In genomic region chr6:71706871-71707270, GRCm38 (mm10) we compare ENCODE assay signal across 12 mouse cellular contexts. TPM values are rescaled to one million over a fixed set of nuclear protein-coding genes. Genes with fewer than 3 reads are reported as not detected.
DNase-seq lines count a peak whose midpoint lies in the region; ATAC-seq lines count a peak whose summit lies in the region.
"Had no signal": no experiment of that assay in that cellular context is flagged by ENCODE, and none has a peak within 500 bp of the region (broad histone marks: within the 10 kb centered on the region; RNA-seq: fewer than 3 reads in every experiment).

No protein-coding gene starts in this region.

- no peak overlapping the region for H3K4me3 ChIP-seq in heart, embryonic 12.5 days
- H3K4me3 ChIP-seq in embryonic facial prominence, embryonic 12.5 days = 0 out of 2 replicates have a peak overlapping the region, but pooled peaks have one; percentile 66
- no peak overlapping the region; the same call in 1 of the 2 replicates for H3K4me3 ChIP-seq in hindbrain, embryonic 12.5 days
- H3K4me3 ChIP-seq in midbrain, embryonic 15.5 days = peak overlapping the region; percentile 61; the same call in 1 of the 2 replicates

- peaks cover 10% of the 10 kb centered on the region; the same call in 1 of the 2 replicates for H3K36me3 ChIP-seq in heart, embryonic 12.5 days
- H3K36me3 ChIP-seq in embryonic facial prominence, embryonic 12.5 days = no peaks in the 10 kb centered on the region
- H3K36me3 ChIP-seq in hindbrain, embryonic 12.5 days = no peaks in the 10 kb centered on the region
- H3K36me3 ChIP-seq in midbrain, embryonic 15.5 days (replicated peaks) = no peaks in the 10 kb centered on the region
- H3K36me3 ChIP-seq: G1E; heart, embryonic 15.5 days had no signal

- peaks cover 10% of the 10 kb centered on the region for H3K4me1 ChIP-seq in heart, embryonic 12.5 days (replicated peaks)
- H3K4me1 ChIP-seq in embryonic facial prominence, embryonic 12.5 days = no peaks in the 10 kb centered on the region
- peaks cover 13% of the 10 kb centered on the region for H3K4me1 ChIP-seq in hindbrain, embryonic 12.5 days
- peaks cover 21% of the 10 kb centered on the region for H3K4me1 ChIP-seq in midbrain, embryonic 15.5 days

- 0 out of 2 replicates have a peak, but pooled peaks cover 3% of the 10 kb centered on the region for H3K9me3 ChIP-seq in heart, embryonic 12.5 days (replicated peaks)
- no peaks in the 10 kb centered on the region for H3K9me3 ChIP-seq in embryonic facial prominence, embryonic 12.5 days
- no peaks in the 10 kb centered on the region for H3K9me3 ChIP-seq in hindbrain, embryonic 12.5 days (replicated peaks)
- no peaks in the 10 kb centered on the region for H3K9me3 ChIP-seq in midbrain, embryonic 15.5 days
- H3K9me3 ChIP-seq: heart, embryonic 15.5 days had no signal

- no peak for DNase-seq in heart, adult 9 months (ENCODE audit: low spot score in 2 of 2)
- no peak for DNase-seq in gastrocnemius, postnatal 4 days (ENCODE audit: low spot score in 2 of 2)
- no peak for DNase-seq in B cell, adult 2 months
- no peak for DNase-seq in kidney, adult 8-10 months
- DNase-seq: spleen, adult 18-20 months had no signal

- no peak for ATAC-seq in heart, embryonic 12.5 days (ENCODE audit: insufficient number of reproducible peaks, low FRiP score)
- ATAC-seq in embryonic facial prominence, embryonic 12.5 days (ENCODE audit: insufficient number of reproducible peaks, insufficient read depth, low FRiP score, low TSS enrichment) = no peak
- no peak for ATAC-seq in hindbrain, embryonic 12.5 days (ENCODE audit: low FRiP score)
- peak; percentile 6; the same call in 1 of the 2 replicates for ATAC-seq in midbrain, embryonic 15.5 days (replicated peaks)

- H3K9ac ChIP-seq in heart, embryonic 12.5 days = no peak overlapping the region
- H3K9ac ChIP-seq in embryonic facial prominence, embryonic 12.5 days = no peak overlapping the region
- no peak overlapping the region for H3K9ac ChIP-seq in hindbrain, embryonic 12.5 days
- H3K9ac ChIP-seq in midbrain, embryonic 15.5 days = no peak overlapping the region

- H3K4me2 ChIP-seq in heart, embryonic 12.5 days = peak overlapping the region; percentile 82
- no peak overlapping the region for H3K4me2 ChIP-seq in embryonic facial prominence, embryonic 12.5 days (replicated peaks)
- peak overlapping the region; percentile 85 for H3K4me2 ChIP-seq in hindbrain, embryonic 12.5 days (replicated peaks)
- H3K4me2 ChIP-seq in midbrain, embryonic 15.5 days = peak overlapping the region; percentile 78

- 80% methylated on average over 12 of the region's 12 CpGs for WGBS in heart, embryonic 12.5 days
- whole genome bisulfite sequencing in embryonic facial prominence, embryonic 12.5 days = 84% methylated on average over 12 of the region's 12 CpGs
- 78% methylated on average over 12 of the region's 12 CpGs for WGBS in hindbrain, embryonic 12.5 days
- WGBS in midbrain, embryonic 15.5 days = 75% methylated on average over 12 of the region's 12 CpGs

- H3K27me3 ChIP-seq in heart, embryonic 12.5 days (replicated peaks) = peaks cover 9% of the 10 kb centered on the region
- H3K27me3 ChIP-seq in embryonic facial prominence, embryonic 12.5 days = peaks cover 35% of the 10 kb centered on the region
- peaks cover 4% of the 10 kb centered on the region for H3K27me3 ChIP-seq in hindbrain, embryonic 12.5 days
- no peaks in the 10 kb centered on the region for H3K27me3 ChIP-seq in midbrain, embryonic 15.5 days (replicated peaks)

- no peak overlapping the region for H3K27ac ChIP-seq in heart, embryonic 12.5 days (ENCODE audit: poor library complexity, severe bottlenecking)
- no peak overlapping the region for H3K27ac ChIP-seq in embryonic facial prominence, embryonic 12.5 days
- H3K27ac ChIP-seq in hindbrain, embryonic 12.5 days = no peak overlapping the region
- no peak overlapping the region for H3K27ac ChIP-seq in midbrain, embryonic 15.5 days

RNA-seq across cellular contexts. Expression of gene Reep1, which starts 0.5 kb away (rescaled TPM):
- 22.3 and 22.9 TPM in 2 replicates for polyA plus RNA-seq in heart, embryonic 12.5 days (2016; fragmentation: Nextera tagmentation; extraction: Ambion mirVana)
- polyA plus RNA-seq in embryonic facial prominence, embryonic 12.5 days (2016; fragmentation: Nextera tagmentation; extraction: Ambion mirVana) = 17.6 and 19.6 TPM in 2 replicates
- polyA plus RNA-seq in hindbrain, embryonic 12.5 days (2016; fragmentation: Nextera tagmentation; extraction: Ambion mirVana) = 122 and 126 TPM in 2 replicates
- polyA plus RNA-seq in midbrain, embryonic 15.5 days (2015; fragmentation: Nextera tagmentation; extraction: Ambion mirVana) = 303 and 331 TPM in 2 replicates
- total RNA-seq in gastrocnemius, postnatal 4 days (2021) = 100 to 1,000 TPM in 1 of 2 experiments, 10 to 100 TPM in 1; 88.3 to 101 TPM
- total RNA-seq: megakaryocyte-erythroid progenitor cell, adult 5-6 weeks had no signal
- polyA plus RNA-seq: G1E had no signal

Comparison
In these comparisons a context has a peak if more than half of its experiments do, and no peak if none do; other contexts are left out.
1. H3K4me3 ChIP-seq: peak in embryonic facial prominence, embryonic 12.5 days (single experiment) and midbrain, embryonic 15.5 days (single experiment); none in heart, embryonic 12.5 days (single experiment) and hindbrain, embryonic 12.5 days (single experiment).